Mouse (Mus musculus): ENCODE results near the gene Yy1.

GRCm38 (mm10) chr12:108842663-108843062 is 49.9 kb downstream of the Yy1 start:
- TF ChIP-seq POLR2A (IDR thresholded peaks at IDR 0.05; ENCODE audit: extremely low read depth, insufficient read depth, low read length), result no peak
- TF ChIP-seq CTCF (IDR thresholded peaks at IDR 0.05; ENCODE audit: extremely low read depth, insufficient read depth, low read length), result no peak

Measured in cortical plate, adult 2 months (tissue).